Mouse (Mus musculus): ENCODE results near the gene Ninj2. TPM values are rescaled to one million over a fixed set of nuclear protein-coding genes. Genes with fewer than 3 reads are reported as not detected.
A peak's percentile ranks its signal among the peaks of the same experiment; 100 is the strongest.

Gene Ninj2
- polyA plus RNA-seq, 1 experiment from 2014 or later: 1.6 TPM

GRCm38 (mm10) chr6:120095501-120095900 lies 2.4 kb downstream of the Ninj2 start:
- Histone ChIP-seq H3K9me3 (no peaks in the 10 kb centered on the region), H3K9ac (no peak overlapping the region), H3K4me2 (no peak overlapping the region), H3K36me3 (no peaks in the 10 kb centered on the region), H3K4me1 (0 out of 2 replicates have a peak, but pooled peaks cover 4% of the 10 kb centered on the region), H3K27ac (no peak overlapping the region), H3K4me3 (no peak overlapping the region), H3K27me3 (no peaks in the 10 kb centered on the region)
- ATAC-seq (ENCODE audit: insufficient number of reproducible peaks, low FRiP score, low TSS enrichment, low read depth): no peak
- 81% methylated on average over 1 of the region's 1 CpGs for WGBS

GRCm38 (mm10) chr6:120099392-120099791 lies 6.2 kb downstream of the Ninj2 start:
- Histone ChIP-seq H3K27me3 (no peaks in the 10 kb centered on the region), H3K9ac (no peak overlapping the region), H3K9me3 (no peaks in the 10 kb centered on the region), H3K36me3 (no peaks in the 10 kb centered on the region), H3K4me3 (no peak overlapping the region), H3K4me1 (no peaks in the 10 kb centered on the region), H3K27ac (no peak overlapping the region), H3K4me2 (no peak overlapping the region)
- no peak for ATAC-seq (ENCODE audit: insufficient number of reproducible peaks, low FRiP score, low TSS enrichment, low read depth)
- 83% methylated on average over 5 of the region's 5 CpGs for WGBS

GRCm38 (mm10) chr6:120101221-120101620 lies 8.1 kb downstream of the Ninj2 start:
- no peak for ATAC-seq (ENCODE audit: insufficient number of reproducible peaks, low FRiP score, low TSS enrichment, low read depth)
- Histone ChIP-seq H3K9ac (no peak overlapping the region), H3K27me3 (no peaks in the 10 kb centered on the region), H3K27ac (no peak overlapping the region), H3K4me2 (no peak overlapping the region), H3K9me3 (no peaks in the 10 kb centered on the region), H3K4me1 (no peaks in the 10 kb centered on the region), H3K36me3 (no peaks in the 10 kb centered on the region), H3K4me3 (no peak overlapping the region)
- WGBS: 85% methylated on average over 12 of the region's 12 CpGs

- H3K4me1 ChIP-seq: no peaks in the 10 kb centered on the region
- H3K4me2 ChIP-seq: no peak overlapping the region
- H3K27ac ChIP-seq: no peak overlapping the region
- no peak for ATAC-seq (ENCODE audit: insufficient number of reproducible peaks, low FRiP score, low TSS enrichment, low read depth)
- H3K9ac ChIP-seq: no peak overlapping the region
- no peaks in the 10 kb centered on the region for H3K27me3 ChIP-seq
- no peaks in the 10 kb centered on the region for H3K36me3 ChIP-seq
- H3K4me3 ChIP-seq: no peak overlapping the region
- H3K9me3 ChIP-seq: no peaks in the 10 kb centered on the region
- WGBS: 80% methylated on average over 6 of the region's 6 CpGs
These were observed 8.8 kb downstream of the Ninj2 start for GRCm38 (mm10) chr6:120101996-120102395.

GRCm38 (mm10) chr6:120103104-120103503 lies 10.0 kb downstream of the Ninj2 start:
- H3K9me3 ChIP-seq: no peaks in the 10 kb centered on the region
- no peaks in the 10 kb centered on the region for H3K27me3 ChIP-seq
- H3K36me3 ChIP-seq: no peaks in the 10 kb centered on the region
- no peak overlapping the region for H3K4me2 ChIP-seq
- no peak overlapping the region for H3K4me3 ChIP-seq
- H3K27ac ChIP-seq: no peak overlapping the region
- H3K4me1 ChIP-seq: 0 out of 2 replicates have a peak, but pooled peaks cover 3% of the 10 kb centered on the region
- ATAC-seq (ENCODE audit: insufficient number of reproducible peaks, low FRiP score, low TSS enrichment, low read depth): no peak
- 45% methylated on average over 1 of the region's 1 CpGs for WGBS
- H3K9ac ChIP-seq: no peak overlapping the region

- no peaks in the 10 kb centered on the region for H3K36me3 ChIP-seq
- H3K27ac ChIP-seq: no peak overlapping the region
- H3K9me3 ChIP-seq: no peaks in the 10 kb centered on the region
- peaks cover 19% of the 10 kb centered on the region for H3K4me1 ChIP-seq
- H3K4me3 ChIP-seq: no peak overlapping the region
- H3K9ac ChIP-seq: no peak overlapping the region
- H3K4me2 ChIP-seq: no peak overlapping the region
- no peak for ATAC-seq (ENCODE audit: insufficient number of reproducible peaks, low FRiP score, low TSS enrichment, low read depth)
- no peaks in the 10 kb centered on the region for H3K27me3 ChIP-seq
These were observed 11.9 kb downstream of the Ninj2 start for GRCm38 (mm10) chr6:120105055-120105454.

- H3K27me3 ChIP-seq: no peaks in the 10 kb centered on the region
- H3K4me2 ChIP-seq: no peak overlapping the region
- no peak for ATAC-seq (ENCODE audit: insufficient number of reproducible peaks, low FRiP score, low TSS enrichment, low read depth)
These were observed 14.4 kb downstream of the Ninj2 start for GRCm38 (mm10) chr6:120107586-120107985.

GRCm38 (mm10) chr6:120108061-120108460 lies 14.9 kb downstream of the Ninj2 start:
- no peak overlapping the region for H3K4me2 ChIP-seq
- no peak overlapping the region for H3K9ac ChIP-seq
- H3K4me3 ChIP-seq: no peak overlapping the region
- H3K9me3 ChIP-seq: no peaks in the 10 kb centered on the region
- H3K4me1 ChIP-seq: peaks cover 29% of the 10 kb centered on the region
- 52% methylated on average over 6 of the region's 6 CpGs for WGBS
- no peaks in the 10 kb centered on the region for H3K36me3 ChIP-seq
- H3K27me3 ChIP-seq: no peaks in the 10 kb centered on the region
- no peak for ATAC-seq (ENCODE audit: insufficient number of reproducible peaks, low FRiP score, low TSS enrichment, low read depth)
- no peak overlapping the region for H3K27ac ChIP-seq

More at GRCm38 (mm10) chr6:120107586-120107985, 14.4 kb downstream of the Ninj2 start:
- H3K9ac ChIP-seq: no peak overlapping the region
- H3K27ac ChIP-seq: no peak overlapping the region
- H3K36me3 ChIP-seq: no peaks in the 10 kb centered on the region
- 61% methylated on average over 5 of the region's 5 CpGs for WGBS
- no peak overlapping the region for H3K4me3 ChIP-seq
- peaks cover 28% of the 10 kb centered on the region for H3K4me1 ChIP-seq
- H3K9me3 ChIP-seq: no peaks in the 10 kb centered on the region

GRCm38 (mm10) chr6:120109173-120109572 lies 16.0 kb downstream of the Ninj2 start:
- Histone ChIP-seq H3K27ac (peak overlapping the region; percentile 35; the same call in 1 of the 2 replicates), H3K4me2 (no peak overlapping the region), H3K4me1 (peaks cover 35% of the 10 kb centered on the region), H3K9me3 (no peaks in the 10 kb centered on the region), H3K27me3 (no peaks in the 10 kb centered on the region), H3K36me3 (no peaks in the 10 kb centered on the region), H3K4me3 (no peak overlapping the region), H3K9ac (no peak overlapping the region)
- 16% methylated on average over 7 of the region's 7 CpGs for WGBS
- no peak for ATAC-seq (ENCODE audit: insufficient number of reproducible peaks, low FRiP score, low TSS enrichment, low read depth)

- Histone ChIP-seq H3K4me2 (no peak overlapping the region), H3K4me1 (peaks cover 43% of the 10 kb centered on the region), H3K27ac (no peak overlapping the region), H3K36me3 (no peaks in the 10 kb centered on the region), H3K9ac (no peak overlapping the region), H3K4me3 (no peak overlapping the region), H3K9me3 (no peaks in the 10 kb centered on the region), H3K27me3 (no peaks in the 10 kb centered on the region)
- ATAC-seq (ENCODE audit: insufficient number of reproducible peaks, low FRiP score, low TSS enrichment, low read depth): no peak
- 50% methylated on average over 5 of the region's 5 CpGs for WGBS
These were observed 16.8 kb downstream of the Ninj2 start for GRCm38 (mm10) chr6:120109932-120110331.

GRCm38 (mm10) chr6:120110738-120111409 lies 17.7 kb downstream of the Ninj2 start:
- no peak for ATAC-seq (ENCODE audit: insufficient number of reproducible peaks, low FRiP score, low TSS enrichment, low read depth)

GRCm38 (mm10) chr6:120111410-120111783 lies 18.2 kb downstream of the Ninj2 start:
- Histone ChIP-seq H3K4me3 (no peak overlapping the region), H3K36me3 (no peaks in the 10 kb centered on the region), H3K27ac (no peak overlapping the region), H3K9me3 (no peaks in the 10 kb centered on the region), H3K4me1 (peaks cover 49% of the 10 kb centered on the region), H3K27me3 (no peaks in the 10 kb centered on the region), H3K9ac (no peak overlapping the region), H3K4me2 (no peak overlapping the region)
- 75% methylated on average over 3 of the region's 3 CpGs for WGBS
- ATAC-seq (ENCODE audit: insufficient number of reproducible peaks, low FRiP score, low TSS enrichment, low read depth): no peak

More at GRCm38 (mm10) chr6:120110738-120111409, 17.7 kb downstream of the Ninj2 start:
- 72% methylated on average over 7 of the region's 7 CpGs for WGBS
- no peak overlapping the region for H3K4me3 ChIP-seq
- H3K27me3 ChIP-seq: no peaks in the 10 kb centered on the region
- H3K36me3 ChIP-seq: no peaks in the 10 kb centered on the region
- no peak overlapping the region for H3K4me2 ChIP-seq
- H3K9me3 ChIP-seq: no peaks in the 10 kb centered on the region
- H3K9ac ChIP-seq: no peak overlapping the region
- no peak overlapping the region for H3K27ac ChIP-seq
- H3K4me1 ChIP-seq: peaks cover 49% of the 10 kb centered on the region
